Mouse (Mus musculus) ES-E14 (cell line): ENCODE measurements around the gene Pxk.

ENCODE experiments used
- CHD2 ChIP-seq: IDR thresholded peaks from 2 replicates; pipeline ENCODE4 v1.6.1; 2014; ENCODE audit warnings: mild to moderate bottlenecking, low read depth, low read length, inconsistent platforms
- HCFC1 ChIP-seq: IDR thresholded peaks from 2 replicates; pipeline ENCODE4 v1.6.1; 2012; ENCODE audit warnings: low read length, inconsistent platforms, borderline replicate concordance; ENCODE audit not compliant: insufficient read depth
- MAFK ChIP-seq: IDR thresholded peaks from 2 replicates; pipeline ENCODE4 v1.6.1; 2014; ENCODE audit warnings: mild to moderate bottlenecking, low read depth, low read length, inconsistent platforms; ENCODE audit not compliant: insufficient read depth
- ZNF384 ChIP-seq: IDR thresholded peaks from 2 replicates; pipeline ENCODE4 v1.6.1; 2012; ENCODE audit warnings: low read depth, low read length, inconsistent platforms

- TF ChIP-seq ZNF384 (no peak), MAFK (no peak), HCFC1 (no peak), CHD2 (no peak)
Observed at GRCm38 (mm10) chr14:8132789-8133188, 34.8 kb downstream of the Pxk start.
